Mouse (Mus musculus) cerebellum, adult 2 months (tissue): ENCODE measurements around the gene Lect2.

Experiments
- CTCF ChIP-seq: fragments of 200-500 bp; IDR thresholded peaks from 2 replicates; pipeline ENCODE4 v1.5.1; 2011; ENCODE audit warnings: low read depth, mild to moderate bottlenecking, control low read depth, low read length, moderate library complexity, borderline replicate concordance; ENCODE audit not compliant: insufficient read depth
- POLR2A ChIP-seq: fragments of 200-500 bp; IDR thresholded peaks from 2 replicates; pipeline ENCODE4 v1.6.1; 2011; ENCODE audit warnings: low read length, control low read depth, borderline replicate concordance; ENCODE audit not compliant: insufficient read depth

GRCm38 (mm10) chr13:56591191-56591590, 42.9 kb upstream of the Lect2 start:
- TF ChIP-seq CTCF (no peak), POLR2A (no peak)
